Mouse (Mus musculus): ENCODE data around the gene Lad1. TPM values are rescaled to one million over a fixed set of nuclear protein-coding genes. Genes with fewer than 3 reads are reported as not detected.

Gene Lad1
- total RNA-seq (2022), result not detected

DNA sequence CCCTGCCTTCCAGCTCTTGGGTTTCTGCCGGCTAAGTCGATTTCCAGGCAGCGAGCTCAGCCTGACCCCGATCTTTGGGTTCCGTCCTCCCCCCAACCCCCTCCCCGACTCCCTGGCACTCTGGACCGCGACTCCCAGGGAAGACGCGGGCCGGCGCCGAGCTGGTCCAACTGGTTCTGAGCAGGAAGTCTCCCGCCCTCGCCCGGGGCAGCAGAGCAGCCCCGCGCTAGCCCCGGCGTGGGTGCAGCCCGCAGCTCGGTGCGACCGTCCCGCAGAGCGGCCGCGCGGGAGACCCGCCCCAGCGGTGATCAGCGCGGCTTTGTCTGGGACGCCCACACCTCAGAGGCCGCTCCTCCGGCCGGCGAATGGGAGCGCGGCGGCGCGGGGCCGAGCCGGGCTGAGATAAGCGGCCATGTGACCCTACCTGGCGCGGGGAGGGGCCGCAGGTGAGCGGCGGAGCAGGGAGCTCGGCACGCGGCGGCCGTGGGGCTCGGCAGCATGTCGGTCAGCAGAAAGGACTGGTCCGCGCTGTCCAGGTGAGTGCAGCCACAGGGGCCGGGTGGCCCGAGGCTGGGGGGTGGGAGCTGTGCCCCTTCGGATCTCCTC, at the start of gene Lad1:
Lad1 (plus strand) TSS at position 118 of the 606 bp plus-strand sequence.
- DNase-seq (ENCODE audit: low spot score in 2 of 2), result no peak

GRCm38 (mm10) chr1:135770237-135770636, 48.2 kb upstream of the Lad1 start:
- DNase-seq (ENCODE audit: low spot score in 2 of 2), result no peak

GRCm38 (mm10) chr1:135770896-135771572, 47.4 kb upstream of the Lad1 start:
- DNase-seq (ENCODE audit: low spot score in 2 of 2), result peak; percentile 61 to 76

- no peak for DNase-seq (ENCODE audit: low spot score in 2 of 2)
These were observed 46.8 kb upstream of the Lad1 start for GRCm38 (mm10) chr1:135771573-135771970.

GRCm38 (mm10) chr1:135776596-135776995, 41.8 kb upstream of the Lad1 start:
- no peak for DNase-seq (ENCODE audit: low spot score in 2 of 2)

DNA sequence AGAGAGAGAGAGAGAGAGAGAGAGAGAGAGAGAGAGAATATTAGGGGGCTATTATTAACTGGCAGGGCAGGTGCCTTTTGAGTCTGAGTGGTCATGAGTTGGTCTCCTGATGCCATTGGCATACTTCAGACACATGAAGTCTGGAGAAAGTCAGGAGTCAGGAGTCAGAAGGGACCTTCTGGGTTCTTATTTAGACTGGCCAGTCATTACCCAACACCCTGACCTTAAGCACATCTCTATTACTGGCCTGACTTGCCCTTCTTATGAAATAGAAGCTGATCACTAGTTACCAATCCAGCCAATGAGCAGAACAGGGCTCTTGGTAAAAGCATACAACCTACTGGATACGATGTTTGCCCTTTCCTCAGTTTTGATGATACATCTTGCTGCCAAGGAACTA, 41.4 kb upstream of the Lad1 start:
- no peak for DNase-seq (ENCODE audit: low spot score in 2 of 2)

DNA sequence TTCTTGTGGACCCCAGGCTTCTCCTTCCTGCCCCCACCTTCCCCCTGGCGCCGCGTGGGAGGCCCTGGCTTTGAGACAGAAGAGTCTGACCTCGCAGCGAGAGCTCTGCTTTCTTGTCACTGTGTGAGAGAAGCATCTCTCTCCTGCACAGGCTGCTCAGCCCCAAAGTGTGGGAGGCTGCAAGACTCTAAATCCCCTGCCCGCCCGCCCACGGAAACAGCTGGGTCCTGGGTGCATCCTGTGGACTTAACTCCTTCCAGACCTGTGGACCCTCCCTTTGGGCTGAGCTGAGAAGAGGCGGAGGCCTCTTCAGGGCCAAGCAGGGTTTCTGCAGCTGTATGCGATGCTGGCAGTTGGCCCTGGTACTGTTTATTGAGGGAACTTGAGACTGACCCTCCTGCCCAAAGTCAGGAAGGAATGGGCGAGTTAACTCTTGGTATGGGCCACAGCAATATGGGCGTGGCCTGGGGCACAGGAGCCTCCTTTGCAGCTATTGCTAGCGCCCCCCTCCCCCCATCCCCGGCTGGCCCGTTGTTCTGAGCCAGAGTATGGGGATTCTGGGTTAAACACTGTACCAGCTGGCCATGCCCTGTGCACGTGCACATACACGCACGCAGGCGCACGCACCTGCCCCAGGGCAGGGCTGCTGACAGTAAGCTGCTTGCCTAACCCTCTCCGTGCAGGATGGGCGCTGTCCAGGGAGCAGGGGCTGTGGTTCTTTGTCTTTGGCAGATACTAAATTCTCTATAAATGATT, 39.4 kb upstream of the Lad1 start, which contains the start of gene Tnni1:
Tnni1 (plus strand) TSS at position 655 of the 756 bp plus-strand sequence.
- no peak for DNase-seq (ENCODE audit: low spot score in 2 of 2)

DNA sequence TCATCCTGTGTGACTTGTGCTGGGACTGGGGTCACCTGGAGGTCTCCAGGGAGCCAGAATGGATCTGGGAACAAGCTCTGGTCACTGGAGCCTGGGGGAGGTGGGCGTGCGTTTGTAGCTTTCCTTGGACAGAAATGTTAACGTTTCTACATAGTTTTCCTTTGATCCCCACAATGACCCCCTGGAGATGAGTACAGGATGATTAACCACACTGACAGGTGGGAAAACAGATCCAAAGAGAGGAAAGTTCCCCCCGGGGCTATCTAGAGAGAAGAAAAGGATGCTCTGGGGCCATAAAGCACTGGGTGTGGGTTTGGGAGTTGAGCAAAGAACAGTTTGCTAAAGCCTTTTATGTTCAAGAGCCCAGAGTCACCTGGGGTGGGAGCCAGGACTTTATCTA, 37.7 kb upstream of the Lad1 start:
- DNase-seq (ENCODE audit: low spot score in 2 of 2), result no peak

DNA sequence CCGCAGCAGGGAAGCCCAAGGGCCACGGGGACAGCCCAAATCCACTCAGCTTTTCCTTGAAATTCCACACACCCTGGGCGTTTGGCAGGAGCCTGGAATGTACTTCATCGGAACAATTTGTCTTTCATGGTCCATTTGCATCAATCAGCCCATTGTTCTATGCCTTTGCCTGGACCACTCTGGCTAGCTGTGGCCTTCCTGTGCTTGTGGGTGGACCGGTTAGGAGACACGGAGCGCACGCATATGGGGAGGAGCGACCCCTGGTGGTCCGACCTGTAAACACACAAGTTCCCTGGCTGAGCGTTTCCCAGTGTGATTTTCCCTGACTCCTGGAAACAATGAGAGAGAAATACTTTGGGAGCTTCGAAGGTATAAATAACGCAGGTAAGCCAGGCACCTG, 37.2 kb upstream of the Lad1 start:
- peak in 1 of 2 experiments; percentile 63 for DNase-seq (ENCODE audit: low spot score in 2 of 2)

GRCm38 (mm10) chr1:135782816-135783215, 35.6 kb upstream of the Lad1 start:
- DNase-seq (ENCODE audit: low spot score in 2 of 2), result no peak

DNA sequence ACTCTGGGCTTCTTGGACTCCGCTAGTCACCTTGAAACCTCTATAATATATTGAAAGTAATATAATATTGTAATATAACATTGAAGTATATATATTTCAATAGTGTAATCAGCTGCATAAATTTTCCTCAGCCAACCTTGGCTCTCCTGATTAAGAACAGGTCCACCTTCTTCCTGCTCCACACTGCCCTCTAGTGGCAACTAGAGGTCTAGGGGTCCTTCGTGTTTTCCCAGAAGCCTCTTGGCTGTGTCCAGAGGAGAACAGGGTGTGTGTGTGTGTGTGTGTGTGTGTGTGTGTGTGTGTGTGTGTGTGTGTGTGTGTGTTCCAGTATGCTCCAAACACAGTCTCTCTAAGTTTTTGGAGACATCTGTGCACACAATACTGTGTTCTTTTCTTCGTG, 30.6 kb upstream of the Lad1 start:
- peak in 1 of 2 experiments; percentile 58 for DNase-seq (ENCODE audit: low spot score in 2 of 2)

GRCm38 (mm10) chr1:135788708-135789107, 29.7 kb upstream of the Lad1 start:
- DNase-seq (ENCODE audit: low spot score in 2 of 2), result no peak

DNA sequence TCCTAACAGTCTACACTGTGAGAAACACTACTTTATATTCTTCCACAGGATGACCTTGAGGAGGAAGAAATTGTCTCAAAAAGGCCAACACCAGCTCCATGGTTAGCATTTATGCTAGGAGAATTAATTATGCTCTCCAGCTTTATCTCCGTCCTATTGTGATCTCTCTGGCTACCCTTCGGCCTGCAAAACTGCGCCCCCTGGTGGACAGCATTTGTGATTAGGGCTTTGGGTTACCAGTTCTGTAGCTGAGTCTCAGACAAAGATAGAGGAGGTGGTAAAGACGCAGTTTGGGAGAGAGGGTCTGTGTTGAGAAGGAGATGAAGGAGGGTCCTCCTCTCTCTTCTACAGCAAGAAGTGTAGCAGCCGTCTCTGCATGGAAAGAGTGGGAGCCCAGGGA, 28.6 kb upstream of the Lad1 start:
- DNase-seq (ENCODE audit: low spot score in 2 of 2), result no peak

DNA sequence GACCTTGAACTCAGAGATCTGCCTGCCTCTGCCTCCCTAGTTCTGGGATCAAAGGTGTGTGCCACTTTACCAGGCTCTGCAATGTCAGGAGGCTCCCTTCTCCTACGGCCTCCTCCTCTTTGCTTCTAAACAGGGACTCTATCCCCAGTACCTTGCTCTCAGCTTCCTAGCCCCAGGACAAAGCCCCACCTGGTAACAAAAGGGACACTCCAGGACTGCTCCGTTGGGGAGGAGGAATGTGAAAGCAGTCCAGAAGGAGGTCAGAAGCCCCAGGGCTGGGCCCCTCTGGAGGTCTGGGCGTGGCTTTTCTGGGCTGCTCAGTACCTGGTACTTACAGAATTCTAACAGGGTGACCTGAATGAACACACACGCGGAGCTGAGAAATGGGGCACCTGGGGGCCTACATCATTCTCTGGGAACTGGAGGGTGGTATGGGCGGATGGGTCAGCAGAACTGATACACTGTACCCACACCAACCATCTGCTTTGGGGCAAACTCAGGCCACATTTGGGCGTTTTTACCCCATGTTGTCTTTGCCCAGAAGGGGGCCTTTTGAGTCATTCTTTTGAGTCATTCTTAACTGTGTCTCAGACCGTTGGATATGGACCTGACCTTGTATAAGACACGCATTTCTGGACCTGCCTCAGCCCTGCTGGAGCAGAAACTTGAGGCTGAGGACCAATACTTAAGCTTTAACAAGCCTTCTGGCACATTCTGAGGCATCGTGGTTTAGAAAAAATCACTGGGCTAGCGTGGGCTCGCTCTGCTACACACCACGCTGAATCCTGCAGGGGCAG, 26.1 kb upstream of the Lad1 start:
- no peak for DNase-seq (ENCODE audit: low spot score in 2 of 2)

DNA sequence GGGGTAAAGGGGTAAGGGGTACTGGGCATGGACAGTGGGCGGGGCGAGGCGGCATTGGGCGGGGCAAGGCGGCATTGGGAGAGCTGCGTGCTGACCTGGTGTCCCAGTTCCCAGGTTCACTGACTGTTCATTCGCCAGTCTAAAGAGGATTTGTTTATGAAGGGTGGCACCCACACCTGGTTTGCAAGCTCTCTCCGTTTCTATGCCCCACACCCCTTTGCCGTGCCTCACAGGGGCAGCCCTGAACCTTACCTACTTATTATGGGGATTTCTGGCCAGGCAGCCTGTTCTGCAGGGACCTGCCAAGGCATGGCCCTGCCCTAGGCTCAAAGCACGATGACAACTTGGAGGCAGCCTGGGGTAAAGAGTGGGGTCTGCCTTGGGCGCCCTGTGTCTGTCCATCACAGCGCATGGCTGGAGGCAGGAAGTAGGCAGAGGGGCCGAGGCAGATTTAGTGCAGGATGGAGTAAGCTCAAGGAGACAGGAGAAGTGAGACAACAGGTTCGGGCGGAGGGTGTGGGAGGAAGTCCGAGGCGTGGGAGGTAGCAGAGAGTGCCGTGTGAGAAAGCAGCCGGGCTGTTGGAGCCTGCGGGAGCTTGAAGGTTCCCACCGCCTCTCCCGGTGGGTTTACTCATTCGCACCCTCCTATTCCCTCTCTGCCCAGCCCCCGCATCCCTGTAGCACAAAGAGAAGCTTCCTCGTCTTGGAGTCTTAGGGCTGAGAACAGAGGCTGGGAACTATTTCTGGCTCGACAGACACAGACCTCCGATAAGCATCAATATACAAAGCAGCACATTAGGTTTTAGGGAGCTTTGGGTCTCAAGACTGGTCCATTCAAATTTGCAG, 24.8 kb upstream of the Lad1 start:
- no peak for DNase-seq (ENCODE audit: low spot score in 2 of 2)

GRCm38 (mm10) chr1:135794216-135795134, 23.9 kb upstream of the Lad1 start:
- DNase-seq (ENCODE audit: low spot score in 2 of 2), result no peak

- DNase-seq (ENCODE audit: low spot score in 2 of 2), result no peak
These were observed 19.9 kb upstream of the Lad1 start for GRCm38 (mm10) chr1:135798492-135798891.

GRCm38 (mm10) chr1:135799109-135799627, 19.2 kb upstream of the Lad1 start:
- no peak for DNase-seq (ENCODE audit: low spot score in 2 of 2)

GRCm38 (mm10) chr1:135800192-135800950, 18.0 kb upstream of the Lad1 start:
- DNase-seq (ENCODE audit: low spot score in 2 of 2), result no peak
